Mouse (Mus musculus): ENCODE results near the gene Wfdc3.
A peak's percentile ranks its signal among the peaks of the same experiment; 100 is the strongest.

Gene Wfdc3

DNA sequence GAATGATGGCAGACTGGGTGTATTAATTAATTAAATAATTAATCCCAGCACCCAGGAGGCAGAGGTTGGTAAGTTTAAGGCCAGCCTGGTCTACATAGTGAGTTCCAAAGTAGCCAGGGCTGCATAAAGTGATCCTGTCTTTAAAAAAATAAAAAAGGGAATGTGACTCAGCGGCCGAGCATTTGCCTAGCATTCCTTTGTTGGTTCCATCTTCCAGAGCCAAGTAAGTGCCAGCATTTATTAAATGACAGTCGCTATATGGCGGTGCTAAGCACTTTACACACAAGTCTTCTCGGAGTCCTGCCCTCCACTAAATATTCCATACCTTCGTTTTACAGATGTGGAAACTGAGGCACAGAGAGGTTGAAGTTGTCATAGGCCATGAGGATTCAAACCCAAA is 30.4 kb upstream of the Wfdc3 start:
- no peak for DNase-seq (ENCODE audit: low read depth, low spot score)

DNA sequence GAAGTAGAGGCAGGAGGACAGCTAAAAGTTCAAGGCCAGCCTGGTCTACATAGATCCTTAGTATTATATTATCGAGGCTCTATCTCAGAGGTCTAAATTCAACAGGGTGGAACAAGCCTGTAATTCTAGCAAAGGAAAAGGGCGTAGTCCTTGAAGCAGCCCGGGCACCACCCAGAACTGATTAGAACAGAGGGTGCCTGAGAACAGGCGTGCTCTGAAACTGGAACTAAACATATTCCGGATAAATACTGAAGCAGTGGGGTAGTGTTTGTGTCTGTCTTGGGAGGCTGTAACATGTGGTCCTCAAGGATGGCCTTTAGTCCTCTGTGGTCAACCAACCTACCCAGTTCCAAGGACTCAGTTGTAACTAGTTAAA is 28.2 kb upstream of the Wfdc3 start:
- no peak for DNase-seq (ENCODE audit: low read depth, low spot score)

DNA sequence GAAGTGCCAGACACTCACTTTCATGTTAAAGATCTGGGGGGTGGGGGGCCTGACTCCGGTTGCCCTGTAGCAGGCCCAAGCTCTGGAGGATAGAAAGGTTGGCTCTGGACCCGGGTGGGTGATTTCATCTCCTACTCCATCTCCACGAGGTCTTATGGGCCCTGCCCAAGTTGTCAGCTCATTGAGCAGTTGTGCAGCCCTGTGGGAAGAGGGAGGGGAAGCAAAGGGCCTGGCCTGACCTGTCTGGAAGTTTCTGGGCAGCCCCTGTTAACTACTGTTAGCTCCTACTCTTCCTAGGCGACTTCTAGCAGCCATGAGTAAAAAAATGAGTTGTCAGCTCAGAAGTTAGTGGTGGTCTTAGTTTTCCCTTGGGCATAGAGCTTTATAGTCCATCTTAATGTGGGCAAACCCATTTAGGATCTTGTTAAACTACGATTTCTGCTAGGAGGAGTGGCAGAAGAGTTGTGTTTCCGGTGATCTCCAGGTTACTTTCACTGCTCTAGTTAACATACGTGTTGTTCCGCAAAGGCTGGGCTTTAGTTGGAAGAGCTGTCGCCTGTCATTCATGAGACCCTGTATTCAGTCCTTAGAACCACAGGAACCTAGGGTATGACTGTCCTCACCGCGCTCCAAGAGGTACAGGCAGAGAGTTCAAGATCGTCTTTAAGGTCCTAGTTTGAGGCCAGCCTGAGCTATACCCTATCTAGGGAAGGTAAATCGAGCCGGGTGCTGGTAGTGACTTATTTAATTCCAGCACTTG is 27.7 kb upstream of the Wfdc3 start:
- no peak for DNase-seq (ENCODE audit: low read depth, low spot score)

DNA sequence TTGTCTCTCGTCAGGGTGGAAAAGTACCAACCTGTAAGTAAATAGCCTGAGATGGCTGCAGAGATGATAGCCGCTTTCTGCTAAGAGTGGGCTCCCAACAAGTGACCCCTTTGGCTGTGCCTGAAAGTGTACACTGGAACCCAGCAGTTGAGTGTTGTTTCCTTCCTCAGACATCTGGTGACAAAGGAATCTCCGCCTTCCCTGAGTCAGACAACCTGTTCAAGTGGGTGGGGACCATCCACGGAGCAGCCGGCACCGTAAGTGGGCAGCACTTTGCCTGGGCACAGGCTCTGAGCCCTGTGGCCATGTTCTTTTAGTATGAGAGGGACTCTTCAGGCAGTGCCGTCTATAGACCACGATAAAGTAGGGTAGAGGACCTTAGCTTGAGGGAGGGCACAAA is 25.4 kb upstream of the Wfdc3 start:
- DNase-seq (ENCODE audit: low read depth, low spot score): no peak

DNA sequence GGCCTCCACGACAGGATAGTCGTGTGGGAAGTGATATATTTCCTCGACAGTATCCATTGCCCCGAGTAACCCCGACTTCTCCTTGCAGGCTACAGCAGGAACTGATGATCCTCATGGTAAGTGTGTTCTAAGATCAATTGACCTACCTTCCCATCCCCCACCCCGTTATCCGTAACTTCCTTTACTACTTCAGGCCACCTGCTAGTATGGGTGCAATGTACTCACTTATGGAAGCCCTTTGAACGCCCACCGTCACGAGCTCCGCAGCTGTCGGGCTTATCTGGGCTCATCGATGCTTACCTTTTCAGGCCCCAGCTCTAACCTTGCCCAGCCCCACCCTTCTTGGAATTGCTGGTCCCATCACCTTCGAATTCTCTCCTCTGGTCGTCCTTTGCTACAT is 24.5 kb upstream of the Wfdc3 start:
- DNase-seq (ENCODE audit: low read depth, low spot score): no peak

DNA sequence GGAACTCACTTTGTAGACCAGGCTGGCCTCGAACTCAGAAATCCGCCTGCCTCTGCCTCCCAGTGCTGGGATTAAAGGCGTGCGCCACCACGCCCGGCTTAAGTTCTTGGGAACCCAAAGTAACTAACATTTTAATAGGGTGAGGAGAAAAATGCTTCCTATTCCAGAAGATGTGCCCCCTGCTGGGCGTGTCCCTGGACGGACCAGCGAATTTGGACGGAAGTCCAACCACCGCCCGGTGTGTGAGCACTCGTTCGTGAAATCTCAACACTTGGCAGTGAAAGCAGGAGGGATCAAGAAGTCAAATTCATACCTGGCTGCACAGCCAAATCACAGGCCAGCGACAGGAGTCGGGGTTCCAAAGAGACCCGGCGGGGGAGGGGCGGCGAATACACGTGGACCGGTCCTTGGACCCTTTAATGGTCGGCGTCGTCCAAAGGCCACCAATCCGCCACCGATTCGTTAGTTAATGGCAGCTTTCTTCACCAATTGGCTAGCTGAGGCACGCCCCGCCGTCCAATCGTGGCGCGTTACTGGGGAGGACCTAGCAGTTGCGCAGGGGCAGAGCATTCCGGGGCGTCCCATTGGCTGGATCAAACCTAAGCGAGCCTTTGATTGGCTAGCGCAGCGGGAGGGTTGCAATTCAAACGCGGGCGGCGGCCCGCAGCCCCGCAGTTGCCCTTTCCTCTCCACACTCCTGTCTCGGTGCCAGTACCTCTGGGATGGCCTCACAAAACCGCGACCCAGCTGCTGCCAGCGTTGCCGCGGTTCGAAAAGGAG is 23.7 kb upstream of the Wfdc3 start, which contains the start of gene Ube2c:
TSS of gene Ube2c (plus strand) at position 641 of the 780 bp plus-strand sequence.
- peak; percentile 99 for DNase-seq (ENCODE audit: low read depth, low spot score)

DNA sequence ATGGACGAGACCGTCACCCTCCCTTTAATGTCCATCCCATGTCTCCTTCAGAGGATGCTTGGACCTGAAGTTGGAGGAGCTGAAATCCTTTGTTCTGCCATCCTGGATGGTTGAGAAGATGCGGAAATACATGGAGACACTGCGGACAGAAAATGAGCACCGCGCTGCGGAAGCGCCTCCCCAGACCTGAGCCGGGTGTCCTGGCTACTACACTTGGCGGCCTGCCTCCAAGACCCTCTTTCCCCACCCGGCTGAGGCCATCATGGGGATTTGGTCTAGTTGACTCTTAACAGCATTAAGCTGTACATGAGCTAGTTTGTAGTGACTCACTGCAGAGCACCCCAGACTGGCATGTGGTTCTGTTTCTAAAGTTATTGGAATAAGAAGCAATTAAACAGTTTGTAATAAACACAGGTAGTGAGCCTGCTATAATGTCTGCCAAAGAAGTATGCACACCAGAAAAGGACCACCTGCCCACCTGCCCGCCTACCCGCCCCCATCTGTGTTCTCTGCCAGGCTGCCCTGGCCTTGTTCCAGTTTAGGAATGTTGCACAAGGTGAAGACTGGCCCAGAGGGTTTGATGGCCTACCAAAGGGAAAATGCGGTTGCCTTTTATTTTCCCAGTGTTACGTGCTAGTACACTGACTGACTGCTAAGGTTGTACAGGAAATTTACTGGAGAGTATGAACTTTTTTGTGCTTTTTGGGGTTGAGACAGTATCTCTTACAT is 22.2 kb upstream of the Wfdc3 start:
- no peak for DNase-seq (ENCODE audit: low read depth, low spot score)

DNA sequence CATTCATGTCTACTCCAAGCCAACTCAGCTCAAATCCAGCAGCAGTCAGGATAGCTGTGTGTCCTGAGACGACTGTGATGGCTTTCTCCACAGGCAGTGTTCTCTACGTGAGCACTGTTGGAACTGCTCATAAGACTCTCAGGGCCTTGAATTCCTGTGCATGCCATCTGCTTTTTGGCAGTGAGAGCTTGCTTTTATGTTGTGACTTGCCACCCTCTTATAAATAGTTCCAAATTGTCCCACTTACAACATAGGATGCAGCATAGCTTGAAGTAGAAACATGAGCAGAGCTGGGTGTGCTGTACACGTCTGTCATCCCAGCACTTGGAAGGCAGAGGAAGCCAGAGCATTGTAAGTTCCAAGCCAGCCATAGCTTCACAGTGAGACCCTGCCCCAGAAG is 20.1 kb upstream of the Wfdc3 start:
- DNase-seq (ENCODE audit: low read depth, low spot score): peak; percentile 83

DNA sequence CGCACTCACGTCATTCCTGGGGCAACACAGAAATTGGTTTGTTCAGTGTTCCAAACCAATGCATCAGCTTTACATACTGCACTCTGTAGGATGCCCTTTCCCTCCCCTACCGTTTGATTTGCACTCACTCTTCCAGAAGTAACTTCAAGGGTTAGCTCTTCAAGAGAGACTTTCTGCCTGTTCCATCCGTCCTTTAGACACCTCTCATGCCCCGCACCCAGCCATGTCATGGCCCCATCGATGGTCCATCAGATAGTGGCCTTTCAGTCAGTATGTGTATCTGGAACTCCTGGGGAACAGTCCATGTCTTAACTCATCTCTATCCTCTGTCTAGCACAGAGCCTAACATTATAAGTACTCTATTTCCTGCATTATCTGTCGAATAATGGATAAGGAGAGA is 16.9 kb upstream of the Wfdc3 start:
- no peak for DNase-seq (ENCODE audit: low read depth, low spot score)

DNA sequence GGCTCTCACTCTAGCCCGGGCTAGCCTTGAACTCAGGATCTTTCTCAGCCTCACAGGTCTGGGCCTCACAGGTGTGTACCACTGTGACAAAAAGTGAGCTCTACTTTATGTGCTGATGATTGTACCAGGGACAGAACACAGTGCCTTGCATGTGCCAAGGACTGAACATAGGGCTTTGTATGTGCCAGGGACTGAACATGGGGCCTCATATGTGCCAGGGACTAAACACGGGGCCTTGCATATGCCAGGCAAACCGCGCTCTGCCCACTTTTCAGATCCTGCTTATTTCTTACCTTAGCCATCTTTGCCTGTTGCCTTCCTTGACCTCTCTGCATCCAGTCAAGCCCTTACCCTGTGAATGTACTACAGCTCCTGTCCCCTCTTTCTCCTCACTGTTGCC is 16.2 kb upstream of the Wfdc3 start:
- no peak for DNase-seq (ENCODE audit: low read depth, low spot score)

DNA sequence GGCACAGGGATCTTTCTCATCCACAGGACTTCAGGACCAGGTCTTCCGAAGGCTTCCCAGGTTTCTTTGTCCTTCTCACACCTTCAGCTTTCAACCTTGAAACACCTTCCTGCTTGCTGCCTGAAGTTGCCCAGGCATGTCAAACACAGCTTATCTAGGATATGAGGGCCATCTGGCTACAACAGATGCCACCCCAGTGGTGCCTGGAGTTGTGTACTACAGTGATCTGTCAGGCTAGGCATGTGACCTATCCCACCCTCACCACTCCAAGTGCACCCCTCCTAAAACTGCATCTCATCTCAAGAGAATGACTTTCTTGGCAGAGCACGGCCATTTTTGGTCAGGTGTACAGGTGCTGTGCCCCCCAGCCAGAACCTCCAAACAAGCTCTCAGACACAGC is 15.8 kb upstream of the Wfdc3 start:
- DNase-seq (ENCODE audit: low read depth, low spot score): peak; percentile 47

DNA sequence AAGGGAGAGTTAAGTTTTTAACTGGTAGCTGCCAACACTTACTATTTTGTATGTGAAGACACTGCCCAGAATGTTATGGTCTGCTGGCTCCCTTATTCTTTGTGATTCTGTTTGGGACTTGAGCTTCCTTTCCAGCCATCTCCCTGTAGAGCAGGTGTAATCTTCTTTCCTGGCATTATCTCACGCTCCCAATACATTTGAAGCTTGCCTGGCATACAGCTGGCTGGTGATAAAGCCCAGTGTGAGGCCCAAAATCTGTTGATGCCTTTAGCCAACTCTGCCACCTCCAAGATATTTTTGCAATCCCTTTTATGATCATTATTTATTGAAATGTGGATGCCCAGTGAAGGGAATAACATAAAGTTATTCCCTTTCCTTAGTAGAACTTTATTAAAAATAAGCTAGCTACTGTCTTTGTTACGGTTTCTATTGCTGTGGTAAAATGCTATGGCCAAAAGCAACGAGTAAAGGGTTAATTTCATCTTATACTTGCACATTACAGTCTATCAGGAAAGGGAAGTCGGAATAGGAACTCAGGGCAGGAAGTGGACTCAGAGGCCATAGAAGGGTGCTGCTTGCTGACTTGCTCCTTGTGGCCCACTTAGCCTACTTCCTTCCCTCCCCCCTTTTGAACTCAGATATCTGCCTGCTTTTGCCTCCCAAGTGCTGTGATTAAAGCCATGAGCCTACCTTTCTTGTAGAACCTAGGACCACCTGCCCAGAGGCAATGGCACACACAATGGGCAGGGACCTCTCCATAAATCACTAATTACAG is 14.5 kb upstream of the Wfdc3 start:
- DNase-seq (ENCODE audit: low read depth, low spot score): no peak

DNA sequence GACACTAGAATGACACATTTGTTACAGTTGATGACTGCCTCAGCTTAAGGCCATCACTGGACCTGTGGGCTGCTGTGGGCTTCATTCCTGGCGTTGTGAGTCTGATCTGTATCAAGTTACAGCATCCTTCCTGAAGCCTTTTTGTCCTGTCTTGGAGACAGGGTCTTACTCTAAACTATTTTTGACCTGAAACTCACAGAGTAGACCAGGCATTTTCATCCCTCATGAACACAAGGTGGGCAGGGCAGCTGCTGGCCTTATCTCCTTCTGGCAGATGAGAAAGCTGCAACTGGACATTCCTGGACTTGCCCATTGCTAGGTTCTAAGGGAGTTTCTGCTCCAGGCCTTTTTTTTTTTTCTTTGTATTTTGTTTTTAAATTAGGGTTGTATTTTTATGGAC is 13.0 kb upstream of the Wfdc3 start:
- DNase-seq (ENCODE audit: low read depth, low spot score): no peak

DNA sequence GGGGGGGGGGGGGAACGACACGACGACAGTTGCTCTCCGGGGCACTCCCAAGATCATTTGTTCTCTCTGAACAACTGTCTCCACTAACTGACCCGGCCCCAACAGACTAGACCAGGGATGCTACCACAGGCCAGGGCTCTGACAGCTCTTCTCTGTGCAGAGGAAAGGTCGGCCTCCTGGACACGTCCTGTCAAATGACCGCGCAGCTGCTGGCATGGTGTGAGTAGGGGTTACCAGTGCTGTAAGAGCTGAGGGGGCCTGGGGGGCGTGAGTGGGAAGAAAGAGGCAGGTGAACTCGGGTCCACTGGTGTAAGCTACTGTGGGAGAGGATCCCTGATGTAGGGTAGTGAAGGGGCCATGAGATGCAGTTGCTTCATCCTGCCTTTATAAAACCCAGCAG is 12.1 kb upstream of the Wfdc3 start:
- no peak for DNase-seq (ENCODE audit: low read depth, low spot score)

DNA sequence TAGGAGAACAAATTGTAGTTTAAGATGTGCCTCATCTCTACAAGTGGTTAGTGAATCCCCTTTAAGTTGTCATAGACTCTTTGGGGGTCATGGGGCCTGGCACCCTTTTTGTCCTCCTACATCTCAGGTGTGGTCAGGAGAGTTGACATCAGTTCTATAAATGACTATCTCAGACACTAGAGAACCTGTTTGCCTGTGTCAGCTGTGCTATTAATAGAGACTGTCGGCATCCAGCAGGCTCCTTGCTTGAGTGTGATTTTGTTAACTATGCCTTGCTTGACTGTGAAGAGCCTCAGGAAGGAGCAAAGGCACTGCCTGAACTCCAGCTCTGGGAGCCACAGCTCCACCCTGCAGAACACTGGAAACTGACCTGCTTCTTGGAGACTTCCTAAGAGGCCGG is 9.1 kb upstream of the Wfdc3 start:
- DNase-seq (ENCODE audit: low read depth, low spot score): peak; percentile 36

DNA sequence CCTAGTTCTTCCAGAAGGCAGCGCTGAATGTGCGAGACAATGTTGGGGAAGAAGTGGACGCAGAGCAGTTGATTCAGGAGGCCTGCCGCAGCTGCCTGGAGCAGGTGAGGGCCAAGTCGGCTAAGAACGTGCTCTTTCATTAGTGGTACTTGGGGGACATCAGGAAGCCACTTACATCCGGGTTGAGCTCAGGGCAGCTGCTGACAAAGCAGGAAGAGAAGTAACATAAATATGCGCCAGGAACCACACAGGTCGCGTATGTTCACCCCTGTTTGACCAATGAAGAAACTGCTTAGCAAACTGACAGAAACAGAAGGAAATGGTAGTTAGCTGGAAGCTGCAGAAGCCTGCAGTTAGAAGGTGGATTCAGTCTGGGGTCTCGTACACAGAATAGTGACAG is 8.4 kb upstream of the Wfdc3 start:
- DNase-seq (ENCODE audit: low read depth, low spot score): no peak

DNA sequence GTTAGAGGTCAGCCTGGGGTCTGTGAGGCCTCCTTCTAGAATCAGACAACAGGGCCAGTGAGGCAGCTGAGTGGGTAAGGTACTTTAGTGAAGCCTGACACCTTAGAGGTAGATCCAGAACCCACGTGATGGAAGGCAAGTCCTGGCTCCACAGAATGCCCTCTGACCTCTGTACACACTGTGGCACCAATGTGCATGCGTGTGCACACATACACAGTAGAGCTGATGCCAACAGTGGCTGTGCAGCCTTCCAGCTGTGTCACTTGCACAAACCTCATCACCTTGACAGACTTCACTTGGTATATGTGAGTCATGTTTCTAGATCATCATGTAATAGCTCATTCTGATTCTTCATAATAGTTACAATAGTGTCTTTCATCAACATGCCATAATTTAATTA is 6.7 kb upstream of the Wfdc3 start:
- DNase-seq (ENCODE audit: low read depth, low spot score): no peak

DNA sequence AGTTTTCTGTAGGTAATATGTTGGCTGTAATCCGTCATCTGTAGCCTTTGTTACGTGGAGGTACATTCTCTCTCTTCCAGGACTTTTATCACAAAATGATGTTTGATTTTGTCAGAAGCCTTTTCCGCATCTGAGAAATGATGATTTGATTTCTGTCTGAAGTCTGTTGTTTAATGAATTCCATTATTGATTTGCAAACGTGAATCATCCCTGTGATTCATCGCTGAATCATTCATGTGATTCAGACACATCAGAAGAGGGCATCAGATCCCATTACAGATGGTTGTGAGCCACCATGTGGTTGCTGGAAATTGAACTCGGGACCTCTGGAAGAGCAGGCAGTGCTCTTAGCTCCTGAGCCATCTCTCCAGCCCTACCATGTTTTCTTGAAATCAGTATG is 3.3 kb upstream of the Wfdc3 start:
- peak; percentile 48 for DNase-seq (ENCODE audit: low read depth, low spot score)

DNA sequence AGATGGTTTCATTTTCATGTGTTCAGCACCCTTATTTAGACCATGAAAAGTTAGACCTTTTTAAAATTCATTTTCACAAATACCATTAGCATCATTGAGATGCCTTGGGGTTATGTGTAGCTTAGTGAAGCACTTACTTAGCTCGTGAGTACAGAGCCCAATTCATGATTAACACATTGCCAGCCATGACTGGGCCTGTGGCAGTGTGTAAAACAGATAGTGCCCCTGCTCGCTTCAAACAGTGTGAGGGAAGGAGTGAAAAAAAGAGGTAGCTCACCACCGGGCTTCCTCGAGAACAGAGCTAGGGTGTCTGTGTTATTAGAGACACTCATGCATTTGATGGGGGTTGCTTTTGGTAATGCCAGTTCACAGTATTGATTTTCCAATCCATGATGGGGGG is 2.5 kb upstream of the Wfdc3 start:
- DNase-seq (ENCODE audit: low read depth, low spot score): no peak

DNA sequence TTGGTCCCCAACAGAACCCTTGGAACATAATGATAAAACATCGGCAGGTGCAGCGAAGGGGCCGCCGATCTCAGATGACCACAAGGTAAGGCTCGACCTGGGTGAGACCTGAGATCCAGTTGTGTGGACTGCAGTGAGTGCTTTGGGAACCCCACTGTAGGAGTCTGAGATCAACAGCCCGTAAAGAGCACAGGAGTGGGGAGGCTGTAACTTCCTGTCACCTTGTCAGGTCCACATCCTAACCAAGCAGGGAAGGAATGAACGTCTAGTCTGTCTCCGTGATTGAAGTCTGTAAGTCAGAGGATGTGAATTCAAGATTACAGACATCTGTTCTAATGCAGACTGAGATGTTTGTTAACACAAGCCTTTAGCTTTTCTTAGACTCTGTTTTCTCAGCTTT is 962 bp upstream of the Wfdc3 start:
- no peak for DNase-seq (ENCODE audit: low read depth, low spot score)

DNA sequence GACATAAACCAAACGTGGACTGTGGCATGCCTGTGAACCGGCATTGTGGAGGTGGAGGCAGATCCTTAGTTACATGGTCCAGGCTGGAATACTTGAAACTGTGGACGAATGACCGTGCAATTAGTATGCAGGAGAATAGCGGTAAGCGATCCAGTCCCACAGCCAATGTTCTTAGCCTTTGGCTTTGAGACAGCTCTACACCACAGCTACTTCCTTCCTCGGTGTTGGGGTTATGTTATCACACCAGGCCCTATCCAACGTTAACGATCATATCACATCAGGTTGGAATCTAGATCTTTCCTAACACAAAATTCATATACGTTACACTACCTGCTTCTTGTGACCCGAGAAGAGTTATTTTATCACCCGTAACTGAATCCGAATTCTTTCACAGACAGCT is 744 bp downstream of the Wfdc3 start:
- DNase-seq (ENCODE audit: low read depth, low spot score): no peak

DNA sequence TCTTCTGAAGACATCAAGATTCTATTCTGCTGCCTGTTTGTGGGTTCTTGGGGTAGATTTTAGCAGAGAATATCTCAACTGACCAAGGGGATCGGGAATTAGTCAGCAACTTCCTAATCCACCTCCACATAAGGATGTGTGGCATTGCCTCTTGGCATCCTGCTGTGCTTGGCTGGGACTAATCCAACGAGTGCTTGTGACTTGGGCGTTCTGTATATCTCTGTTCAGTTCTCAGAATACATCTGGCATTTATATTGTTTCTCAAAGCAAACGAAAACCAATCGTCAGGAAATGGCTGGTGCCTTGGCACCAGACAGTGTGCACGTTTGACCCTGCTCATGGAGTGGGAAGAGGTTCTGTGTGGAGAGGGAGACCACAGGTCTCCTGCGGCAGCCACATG is 5.9 kb downstream of the Wfdc3 start:
- DNase-seq (ENCODE audit: low read depth, low spot score): peak; percentile 36
